16 mouse cellular contexts compared by ENCODE assay signal in the genomic region with DNA sequence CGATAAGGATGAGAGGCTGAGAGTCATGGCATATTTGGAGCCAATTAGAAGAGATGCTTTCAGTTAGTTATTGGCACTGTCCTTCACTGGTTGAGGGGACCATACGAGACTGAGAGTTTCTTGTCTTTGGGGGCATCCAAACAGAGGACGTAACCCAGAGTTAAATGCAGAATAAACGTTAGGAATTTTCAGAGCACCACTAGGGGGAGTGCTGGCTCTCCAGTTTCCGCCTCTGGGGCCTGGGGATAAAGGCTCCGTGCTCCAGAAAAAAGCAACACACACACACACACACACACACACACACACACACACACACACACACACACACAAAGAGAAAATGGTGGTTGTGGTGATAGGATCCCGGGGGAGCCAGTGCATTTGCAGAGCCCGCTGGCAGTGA.
A peak's percentile ranks its signal among the peaks of the same experiment; 100 is the strongest.
DNase-seq lines count a peak whose midpoint lies in the region; ATAC-seq and TF ChIP-seq lines count a peak whose summit lies in the region.
"Had no signal": no experiment of that assay in that cellular context is flagged by ENCODE, and none has a peak within 500 bp of the region (broad histone marks: within the 10 kb centered on the region; RNA-seq: fewer than 3 reads in every experiment).

No protein-coding gene starts in this region.

- H3K27me3 ChIP-seq in hindbrain, embryonic 13.5 days: no peaks in the 10 kb centered on the region
- H3K27me3 ChIP-seq: embryonic facial prominence, embryonic 15.5 days; intestine, embryonic 15.5 days; megakaryocyte, embryonic 14.5 days had no signal

- 70% methylated on average over 8 of the region's 8 CpGs for WGBS in hindbrain, embryonic 13.5 days

- no peak overlapping the region for H3K4me3 ChIP-seq in gastrocnemius, adult 2 months
- no peak overlapping the region for H3K4me3 ChIP-seq in hindbrain, embryonic 13.5 days
- H3K4me3 ChIP-seq: embryonic facial prominence, embryonic 15.5 days; intestine, embryonic 15.5 days; limb, embryonic 10.5 days; megakaryocyte, embryonic 14.5 days had no signal

- no peak for DNase-seq in gastrocnemius, adult 2 months
- no peak for DNase-seq in gastrocnemius, postnatal 25 days
- peak; percentile 37 to 40 for DNase-seq in left cerebral cortex, postnatal 14 days (ENCODE audit: low spot score in 2 of 2)
- no peak for DNase-seq in left cerebral cortex, adult 8-10 months (ENCODE audit: low spot score in 2 of 2)
- peak; percentile 4 for DNase-seq in 3T3-L1 (ENCODE audit: low read depth, low spot score)
- DNase-seq in R1 (ENCODE audit: low read depth, low spot score): peak; percentile 72
- DNase-seq: adrenal gland, adult 2 months; cerebellum, postnatal 36 days; lung, adult 18-20 months; thymus, adult 2 months had no signal

- intact Hi-C loops in gastrocnemius, adult 2 months (cut with DNase I): no loop called here
- intact Hi-C loops in left cerebral cortex, postnatal 14 days (cut with DNase I): loop anchor here (10.0 kb wide), 1 partner anchor 342 kb away; no protein-coding TSS in a partner anchor

- no peak overlapping the region for H3K27ac ChIP-seq in gastrocnemius, adult 2 months
- no peak overlapping the region for H3K27ac ChIP-seq in hindbrain, embryonic 13.5 days
- H3K27ac ChIP-seq: embryonic facial prominence, embryonic 15.5 days; intestine, embryonic 15.5 days; limb, embryonic 10.5 days had no signal

- H3K36me3 ChIP-seq in hindbrain, embryonic 13.5 days: no peaks in the 10 kb centered on the region
- H3K36me3 ChIP-seq: embryonic facial prominence, embryonic 15.5 days; intestine, embryonic 15.5 days; limb, embryonic 10.5 days had no signal

- peaks cover 27% of the 10 kb centered on the region for H3K4me1 ChIP-seq in hindbrain, embryonic 13.5 days (replicated peaks)
- H3K4me1 ChIP-seq: intestine, embryonic 15.5 days; megakaryocyte, embryonic 14.5 days had no signal

- ATAC-seq in hindbrain, embryonic 13.5 days (ENCODE audit: low FRiP score): no peak
- ATAC-seq: intestine, embryonic 15.5 days; Patski had no signal

- TF ChIP-seq CTCF in gastrocnemius, adult 2 months (IDR thresholded peaks at IDR 0.05): peak; percentile 37; the same call in 1 of the 2 replicates

- H3K9me3 ChIP-seq in hindbrain, embryonic 13.5 days: no peaks in the 10 kb centered on the region
- H3K9me3 ChIP-seq: embryonic facial prominence, embryonic 15.5 days; intestine, embryonic 15.5 days; limb, embryonic 10.5 days had no signal

- no peak overlapping the region for H3K4me2 ChIP-seq in hindbrain, embryonic 13.5 days
- H3K4me2 ChIP-seq: embryonic facial prominence, embryonic 15.5 days; intestine, embryonic 15.5 days had no signal

- no peak overlapping the region for H3K9ac ChIP-seq in hindbrain, embryonic 13.5 days
- H3K9ac ChIP-seq: embryonic facial prominence, embryonic 15.5 days; intestine, embryonic 15.5 days had no signal

Comparison
In these comparisons a context has a peak if more than half of its experiments do, and no peak if none do; other contexts are left out.
1. DNase-seq: peak in left cerebral cortex, postnatal 14 days (2 of 2), 3T3-L1 (single experiment) and R1 (single experiment); none in gastrocnemius, adult 2 months (single experiment), gastrocnemius, postnatal 25 days (single experiment) and left cerebral cortex, adult 8-10 months (0 of 2).